Mouse (Mus musculus): ENCODE results near the gene Dolpp1. TPM values are rescaled to one million over a fixed set of nuclear protein-coding genes. Genes with fewer than 3 reads are reported as not detected.
A peak's percentile ranks its signal among the peaks of the same experiment; 100 is the strongest.

Dolpp1 gene
- 23.5 and 24.3 TPM in 2 replicates for polyA plus RNA-seq (2016; fragmentation: Nextera tagmentation; extraction: Ambion mirVana)

- ATAC-seq = peak; percentile 97
- WGBS (ENCODE audit: insufficient replicate concordance) = 0% methylated on average over 40 of the region's 40 CpGs
- H3K4me1 ChIP-seq = peaks cover 41% of the 10 kb centered on the region
- H3K27me3 ChIP-seq (replicated peaks) = no peaks in the 10 kb centered on the region
- peak within 1 kb of the TSS; percentile 84 for H3K9ac ChIP-seq
- H3K27ac ChIP-seq = peak within 1 kb of the TSS; percentile 85
- H3K4me3 ChIP-seq = peak within 1 kb of the TSS; percentile 75
- H3K4me2 ChIP-seq = peak within 1 kb of the TSS; percentile 94
- no peaks in the 10 kb centered on the region for H3K9me3 ChIP-seq (replicated peaks)
- H3K36me3 ChIP-seq = peaks cover 31% of the 10 kb centered on the region
These were observed at the start of gene Dolpp1 for GRCm38 (mm10) chr2:30392114-30392576. Gene Dolpp1, plus strand, starts transcription at chr2:30392254.

- no peaks in the 10 kb centered on the region for H3K27me3 ChIP-seq (replicated peaks)
- ATAC-seq = no peak
These were observed 49.5 kb upstream of the Dolpp1 start for GRCm38 (mm10) chr2:30342544-30342943.

GRCm38 (mm10) chr2:30343601-30344137, 48.4 kb upstream of the Dolpp1 start:
- Histone ChIP-seq H3K4me3 (no peak overlapping the region), H3K4me2 (no peak overlapping the region), H3K4me1 (no peaks in the 10 kb centered on the region), H3K36me3 (peaks cover 100% of the 10 kb centered on the region), H3K27me3 (replicated peaks) (no peaks in the 10 kb centered on the region), H3K27ac (no peak overlapping the region), H3K9me3 (replicated peaks) (no peaks in the 10 kb centered on the region), H3K9ac (no peak overlapping the region; the same call in 1 of the 2 replicates)
- ATAC-seq = no peak
- WGBS (ENCODE audit: insufficient replicate concordance) = 82% methylated on average over 14 of the region's 14 CpGs

More at GRCm38 (mm10) chr2:30342544-30342943, 49.5 kb upstream of the Dolpp1 start:
- WGBS (ENCODE audit: insufficient replicate concordance) = 89% methylated on average over 7 of the region's 7 CpGs
- H3K27ac ChIP-seq = no peak overlapping the region
- H3K9ac ChIP-seq = no peak overlapping the region
- no peaks in the 10 kb centered on the region for H3K4me1 ChIP-seq
- no peaks in the 10 kb centered on the region for H3K9me3 ChIP-seq (replicated peaks)
- no peak overlapping the region for H3K4me3 ChIP-seq
- no peak overlapping the region for H3K4me2 ChIP-seq
- peaks cover 100% of the 10 kb centered on the region for H3K36me3 ChIP-seq

- no peak for ATAC-seq
- WGBS (ENCODE audit: insufficient replicate concordance) = 80% methylated on average over 7 of the region's 7 CpGs
- H3K36me3 ChIP-seq = peaks cover 96% of the 10 kb centered on the region
- H3K9ac ChIP-seq = no peak overlapping the region
- no peaks in the 10 kb centered on the region for H3K27me3 ChIP-seq (replicated peaks)
- H3K4me1 ChIP-seq = no peaks in the 10 kb centered on the region
- H3K27ac ChIP-seq = no peak overlapping the region
- no peak overlapping the region for H3K4me3 ChIP-seq
- H3K4me2 ChIP-seq = no peak overlapping the region
- H3K9me3 ChIP-seq (replicated peaks) = no peaks in the 10 kb centered on the region
These were observed 45.9 kb upstream of the Dolpp1 start for GRCm38 (mm10) chr2:30345971-30346676.

GRCm38 (mm10) chr2:30349196-30349595, 42.9 kb upstream of the Dolpp1 start:
- no peak overlapping the region for H3K9ac ChIP-seq
- H3K4me1 ChIP-seq = no peaks in the 10 kb centered on the region
- no peak overlapping the region for H3K27ac ChIP-seq
- no peak overlapping the region for H3K4me3 ChIP-seq
- 91% methylated on average over 6 of the region's 6 CpGs for whole genome bisulfite sequencing (ENCODE audit: insufficient replicate concordance)
- no peak for ATAC-seq
- no peaks in the 10 kb centered on the region for H3K9me3 ChIP-seq (replicated peaks)
- H3K4me2 ChIP-seq = no peak overlapping the region
- H3K27me3 ChIP-seq (replicated peaks) = no peaks in the 10 kb centered on the region
- peaks cover 83% of the 10 kb centered on the region for H3K36me3 ChIP-seq

GRCm38 (mm10) chr2:30351149-30351548, 40.9 kb upstream of the Dolpp1 start:
- no peak overlapping the region for H3K4me3 ChIP-seq
- peaks cover 73% of the 10 kb centered on the region for H3K36me3 ChIP-seq
- no peaks in the 10 kb centered on the region for H3K27me3 ChIP-seq (replicated peaks)
- peaks cover 16% of the 10 kb centered on the region for H3K4me1 ChIP-seq
- no peak overlapping the region for H3K4me2 ChIP-seq
- H3K9ac ChIP-seq = no peak overlapping the region
- no peaks in the 10 kb centered on the region for H3K9me3 ChIP-seq (replicated peaks)
- H3K27ac ChIP-seq = no peak overlapping the region
- no peak for ATAC-seq
- WGBS (ENCODE audit: insufficient replicate concordance) = 70% methylated on average over 2 of the region's 2 CpGs

- no peak overlapping the region for H3K4me2 ChIP-seq
These were observed 36.2 kb upstream of the Dolpp1 start for GRCm38 (mm10) chr2:30355861-30356260.

GRCm38 (mm10) chr2:30356266-30356665, 35.8 kb upstream of the Dolpp1 start:
- Histone ChIP-seq H3K4me2 (no peak overlapping the region), H3K4me1 (peaks cover 51% of the 10 kb centered on the region), H3K9ac (no peak overlapping the region), H3K27me3 (replicated peaks) (no peaks in the 10 kb centered on the region), H3K4me3 (no peak overlapping the region), H3K9me3 (replicated peaks) (no peaks in the 10 kb centered on the region), H3K27ac (no peak overlapping the region), H3K36me3 (peaks cover 27% of the 10 kb centered on the region)
- WGBS (ENCODE audit: insufficient replicate concordance) = 49% methylated on average over 4 of the region's 4 CpGs
- ATAC-seq = no peak

More at GRCm38 (mm10) chr2:30355861-30356260, 36.2 kb upstream of the Dolpp1 start:
- Histone ChIP-seq H3K36me3 (peaks cover 27% of the 10 kb centered on the region), H3K4me3 (no peak overlapping the region), H3K27me3 (replicated peaks) (no peaks in the 10 kb centered on the region), H3K9me3 (replicated peaks) (no peaks in the 10 kb centered on the region), H3K27ac (no peak overlapping the region), H3K4me1 (peaks cover 51% of the 10 kb centered on the region), H3K9ac (no peak overlapping the region)
- no peak for ATAC-seq
- WGBS (ENCODE audit: insufficient replicate concordance) = 60% methylated on average over 4 of the region's 4 CpGs

- ATAC-seq = no peak
- Histone ChIP-seq H3K4me1 (peaks cover 51% of the 10 kb centered on the region), H3K9ac (no peak overlapping the region), H3K4me3 (no peak overlapping the region), H3K36me3 (peaks cover 27% of the 10 kb centered on the region), H3K27me3 (replicated peaks) (no peaks in the 10 kb centered on the region), H3K9me3 (replicated peaks) (no peaks in the 10 kb centered on the region), H3K27ac (no peak overlapping the region), H3K4me2 (no peak overlapping the region)
- WGBS (ENCODE audit: insufficient replicate concordance) = 66% methylated on average over 9 of the region's 9 CpGs
These were observed 35.1 kb upstream of the Dolpp1 start for GRCm38 (mm10) chr2:30356906-30357305.

GRCm38 (mm10) chr2:30357552-30358510, 34.2 kb upstream of the Dolpp1 start:
- Histone ChIP-seq H3K36me3 (peaks cover 23% of the 10 kb centered on the region), H3K4me1 (peaks cover 51% of the 10 kb centered on the region), H3K4me2 (peak overlapping the region; percentile 98), H3K4me3 (peak overlapping the region; percentile 82), H3K9me3 (replicated peaks) (0 out of 2 replicates have a peak, but pooled peaks cover 4% of the 10 kb centered on the region), H3K27me3 (replicated peaks) (no peaks in the 10 kb centered on the region), H3K27ac (peak overlapping the region; percentile 27), H3K9ac (peak overlapping the region; percentile 83)
- no peak for ATAC-seq
- WGBS (ENCODE audit: insufficient replicate concordance) = 51% methylated on average over 8 of the region's 8 CpGs

GRCm38 (mm10) chr2:30358533-30359531, 33.2 kb upstream of the Dolpp1 start, which contains the start of gene Sh3glb2:
Gene Sh3glb2, minus strand, starts transcription at chr2:30359337.
- H3K27ac ChIP-seq = peak within 1 kb of the TSS; percentile 72
- ATAC-seq = peak; percentile 60
- 0 out of 2 replicates have a peak, but pooled peaks cover 4% of the 10 kb centered on the region for H3K9me3 ChIP-seq (replicated peaks)
- H3K36me3 ChIP-seq = peaks cover 13% of the 10 kb centered on the region
- H3K4me3 ChIP-seq = peak within 1 kb of the TSS; percentile 82
- peak within 1 kb of the TSS; percentile 98 for H3K4me2 ChIP-seq
- H3K4me1 ChIP-seq = peaks cover 55% of the 10 kb centered on the region
- 2% methylated on average over 68 of the region's 73 CpGs for WGBS (ENCODE audit: insufficient replicate concordance)
- peak within 1 kb of the TSS; percentile 83 for H3K9ac ChIP-seq
- H3K27me3 ChIP-seq (replicated peaks) = no peaks in the 10 kb centered on the region
